Mouse (Mus musculus): ENCODE measurements at regions not wholly inside any gene's neighbourhood (a gene's known extent, or its start where the extent isn't known, plus 50 kb on each side); places are given as distances from the start of the nearest gene placed in this dataset.

GRCm38 (mm10) chr9:83700056-83700455 is 106.0 kb downstream of the Elovl4 start:
- no peak for TF ChIP-seq POLR2A (IDR thresholded peaks at IDR 0.05; ENCODE audit: insufficient read length, low read depth)
- no peak for TF ChIP-seq USF1 (IDR thresholded peaks at IDR 0.05; ENCODE audit: low read depth)
- TF ChIP-seq TCF12 (IDR thresholded peaks at IDR 0.05; ENCODE audit: insufficient read depth, poor library complexity, severe bottlenecking), result no peak
- no peak for TF ChIP-seq POLR2AphosphoS2 (IDR thresholded peaks at IDR 0.05; ENCODE audit: insufficient read length, low read depth)
- no peak for TF ChIP-seq E2F4 (IDR thresholded peaks at IDR 0.05; ENCODE audit: insufficient read depth)
- TF ChIP-seq SRF (IDR thresholded peaks at IDR 0.05; ENCODE audit: control insufficient read depth, insufficient read length, low read depth), result no peak
- no peak for TF ChIP-seq MAX (IDR thresholded peaks at IDR 0.05; ENCODE audit: low read depth)
- no peak for TF ChIP-seq CEBPB (IDR thresholded peaks at IDR 0.05; ENCODE audit: insufficient read depth, poor library complexity, severe bottlenecking)
- TF ChIP-seq MYOD1 (IDR thresholded peaks at IDR 0.05; ENCODE audit: control insufficient read depth in 1 of 3, insufficient read length in 2 of 3, low read depth in 2 of 3), result no peak
- no peak for TF ChIP-seq TCF3 (IDR thresholded peaks at IDR 0.05; ENCODE audit: insufficient read length, low read depth)

All from myocyte (in vitro differentiated cells).